Mouse (Mus musculus) lung, postnatal 0 days (tissue): ENCODE data around the gene Nup85.

Source experiments
- CTCF ChIP-seq: IDR thresholded peaks from 2 replicates; pipeline ENCODE4 v1.5.1; 2016; ENCODE audit warnings: antibody characterized with exemption, mild to moderate bottlenecking
- EP300 ChIP-seq: IDR thresholded peaks from 2 replicates; pipeline ENCODE4 v1.6.1; 2016; ENCODE audit warnings: antibody characterized with exemption, mild to moderate bottlenecking, control low read depth

GRCm38 (mm10) chr11:115627705-115628464, 63.7 kb downstream of the Nup85 start, which contains the start of gene Slc25a19:
- TF ChIP-seq CTCF (0 out of 2 replicates have a peak, but pooled peaks have one; percentile 11), EP300 (no peak)
